7 mouse cellular contexts compared by ENCODE assay signal in genomic region chr7:120635821-120636220, GRCm38 (mm10). TPM values are rescaled to one million over a fixed set of nuclear protein-coding genes. Genes with fewer than 3 reads are reported as not detected.
A peak's percentile ranks its signal among the peaks of the same experiment; 100 is the strongest.
DNase-seq lines count a peak whose midpoint lies in the region; ATAC-seq lines count a peak whose summit lies in the region.

No protein-coding gene starts in this region.

- no peaks in the 10 kb centered on the region for H3K9me3 ChIP-seq in neural tube, embryonic 11.5 days (ENCODE audit: control insufficient read depth, low read length)
- no peaks in the 10 kb centered on the region for H3K9me3 ChIP-seq in hindbrain, embryonic 10.5 days

- DNase-seq in neural tube, embryonic 11.5 days (ENCODE audit: low spot score), result peak; percentile 12
- DNase-seq in neural tube, embryonic 10.5 days (ENCODE audit: extremely low spot score, low spot score), result no peak
- peak; percentile 22 for DNase-seq in hindbrain, embryonic 10.5 days (ENCODE audit: low spot score)
- DNase-seq in thymus, postnatal 36 days, result peak; percentile 8 to 10

- peaks cover 40% of the 10 kb centered on the region for H3K79me2 ChIP-seq in macrophage (ENCODE audit: inconsistent target)

- no peak overlapping the region for H3K27ac ChIP-seq in neural tube, embryonic 11.5 days (ENCODE audit: low read depth, low read length)
- H3K27ac ChIP-seq in hindbrain, embryonic 10.5 days, result peak overlapping the region; percentile 93
- H3K27ac ChIP-seq in macrophage, result peak overlapping the region; percentile 51

- H3K27me3 ChIP-seq in neural tube, embryonic 11.5 days (ENCODE audit: control insufficient read depth, insufficient read depth, low read length), result no peaks in the 10 kb centered on the region
- H3K27me3 ChIP-seq in hindbrain, embryonic 10.5 days (ENCODE audit: insufficient read depth, poor library complexity, severe bottlenecking), result no peaks in the 10 kb centered on the region

- ATAC-seq in neural tube, embryonic 11.5 days (ENCODE audit: insufficient read depth, low FRiP score, low TSS enrichment), result no peak
- ATAC-seq in common myeloid progenitor, adult 5-6 weeks (replicated peaks; ENCODE audit: low read depth, poor library complexity, severe bottlenecking), result 0 out of 2 replicates have a peak, but pooled peaks have one; percentile 5
- no peak for ATAC-seq in frontal cortex, adult (ENCODE audit: low TSS enrichment)

- H3K36me3 ChIP-seq in neural tube, embryonic 11.5 days (ENCODE audit: control insufficient read depth, insufficient read depth, low read length), result no peaks in the 10 kb centered on the region
- H3K36me3 ChIP-seq in hindbrain, embryonic 10.5 days, result peaks cover 34% of the 10 kb centered on the region
- peaks cover 35% of the 10 kb centered on the region for H3K36me3 ChIP-seq in macrophage (ENCODE audit: inconsistent target)

- H3K9ac ChIP-seq in neural tube, embryonic 11.5 days (ENCODE audit: low read length), result peak overlapping the region; percentile 93

- peak overlapping the region; percentile 92 for H3K4me3 ChIP-seq in neural tube, embryonic 11.5 days (ENCODE audit: low read depth, low read length)
- H3K4me3 ChIP-seq in hindbrain, embryonic 10.5 days, result peak overlapping the region; percentile 76
- peak overlapping the region; percentile 98 for H3K4me3 ChIP-seq in macrophage (ENCODE audit: inconsistent target)

- 3% methylated on average over 11 of the region's 11 CpGs for WGBS in neural tube, embryonic 11.5 days
- 3% methylated on average over 11 of the region's 11 CpGs for WGBS in hindbrain, embryonic 10.5 days
- 2% methylated on average over 11 of the region's 11 CpGs for WGBS in macrophage (ENCODE audit: missing documents)

- peak overlapping the region; percentile 90 for H3K4me2 ChIP-seq in neural tube, embryonic 11.5 days (ENCODE audit: low read depth)

- H3K4me1 ChIP-seq in neural tube, embryonic 11.5 days (ENCODE audit: control insufficient read depth, insufficient read depth, low read length), result peaks cover 10% of the 10 kb centered on the region
- peaks cover 20% of the 10 kb centered on the region for H3K4me1 ChIP-seq in hindbrain, embryonic 10.5 days (replicated peaks)

RNA-seq across cellular contexts. Expression of gene Uqcrc2, which starts 0.8 kb away (rescaled TPM):
- 197 and 216 TPM in 2 replicates for polyA plus RNA-seq in neural tube, embryonic 11.5 days (2014; fragmentation: Nextera tagmentation; extraction: Ambion mirVana)
- 142 and 147 TPM in 2 replicates for total RNA-seq in common myeloid progenitor, adult 5-6 weeks (2017)
- 165 and 174 TPM in 2 replicates for polyA plus RNA-seq in hindbrain, embryonic 10.5 days (2016; fragmentation: Nextera tagmentation; extraction: Ambion mirVana)
- total RNA-seq in macrophage (2018; cell fraction: chromatin; rRNA removed), result 10 to 100 TPM in 24 of 26 experiments, 1 to 10 TPM in 2; 5.6 to 32.3 (median 23.6) TPM
- total RNA-seq in macrophage (2018; cell fraction: cytosol; rRNA removed), result 10 to 100 TPM; 52.1 to 82.4 (median 65.0) TPM
- 10 to 100 TPM in 25 of 26 experiments, 1 to 10 TPM in 1; 7.6 to 38.3 (median 25.3) TPM for total RNA-seq in macrophage (2018; cell fraction: nucleus; rRNA removed)
- polyA plus RNA-seq in macrophage (2018), result 72.9 to 108 TPM (median 91.4 TPM) in 3 replicates

RNA-seq across cellular contexts. Expression of gene Pdzd9, which starts 34.3 kb away (rescaled TPM):
- 0.44 TPM in 1 of 2 replicates, not detected in the other for polyA plus RNA-seq in neural tube, embryonic 11.5 days (2014; fragmentation: Nextera tagmentation; extraction: Ambion mirVana)
- total RNA-seq in common myeloid progenitor, adult 5-6 weeks (2017), result 0.09 TPM in 1 of 2 replicates, not detected in the other
- polyA plus RNA-seq in hindbrain, embryonic 10.5 days (2016; fragmentation: Nextera tagmentation; extraction: Ambion mirVana), result 0.35 and 0.40 TPM in 2 replicates
- total RNA-seq in macrophage (2018; cell fraction: chromatin; rRNA removed), result not detected
- total RNA-seq in macrophage (2018; cell fraction: cytosol; rRNA removed), result under 1 TPM in 8 of 26 experiments, not detected in 18; 0.07 to 0.19 (median 0.12) TPM
- not detected for total RNA-seq in macrophage (2018; cell fraction: nucleus; rRNA removed)
- polyA plus RNA-seq in macrophage (2018), result 0.10 TPM in 1 of 3 replicates, not detected in the others

RNA-seq across cellular contexts. Expression of gene Mosmo, which starts 41.6 kb away (rescaled TPM):
- 12.2 and 13.3 TPM in 2 replicates for polyA plus RNA-seq in neural tube, embryonic 11.5 days (2014; fragmentation: Nextera tagmentation; extraction: Ambion mirVana)
- total RNA-seq in common myeloid progenitor, adult 5-6 weeks (2017), result 16.9 and 20.2 TPM in 2 replicates
- 10.4 and 13.8 TPM in 2 replicates for polyA plus RNA-seq in hindbrain, embryonic 10.5 days (2016; fragmentation: Nextera tagmentation; extraction: Ambion mirVana)
- 10 to 100 TPM; 11.0 to 90.3 (median 38.2) TPM for total RNA-seq in macrophage (2018; cell fraction: chromatin; rRNA removed)
- 10 to 100 TPM; 11.3 to 22.4 (median 15.3) TPM for total RNA-seq in macrophage (2018; cell fraction: cytosol; rRNA removed)
- total RNA-seq in macrophage (2018; cell fraction: nucleus; rRNA removed), result 100 to 1,000 TPM in 1 of 26 experiments, 10 to 100 TPM in 25; 17.3 to 102 (median 52.7) TPM
- polyA plus RNA-seq in macrophage (2018), result 9.4 to 12.6 TPM (median 12.5 TPM) in 3 replicates
